Comparison of ENCODE assay signal across 8 mouse cellular contexts in genomic region chr5:77407341-77408298, GRCm38 (mm10). TPM values are rescaled to one million over a fixed set of nuclear protein-coding genes. Genes with fewer than 3 reads are reported as not detected.
DNase-seq lines count a peak whose midpoint lies in the region; ATAC-seq and TF ChIP-seq lines count a peak whose summit lies in the region.

Igfbp7 (minus strand) TSS chr5:77408041.

- H3K9ac ChIP-seq in hindbrain, embryonic 14.5 days = peak within 1 kb of the TSS; percentile 66

- in situ Hi-C loops in Patski (cut with MboI; ENCODE audit: low pct_unique_long_range_greater_than_20kb) = loop anchor here (10.0 kb wide), 1 partner anchor 53 kb away; no protein-coding TSS in a partner anchor

- peak within 1 kb of the TSS; percentile 93 for H3K27ac ChIP-seq in gastrocnemius, adult 2 months
- no peak within 1 kb of the TSS for H3K27ac ChIP-seq in hindbrain, embryonic 14.5 days

- POLR2A ChIA-PET in Patski (lab: Charles Lee) = interaction anchor here (1.1 to 2.2 kb wide), 4 partner anchors 49 to 57 kb away, joined by 3 to 12 read pairs (median 3); no protein-coding TSS in a partner anchor

- H3K4me3 ChIP-seq in gastrocnemius, adult 2 months = peak within 1 kb of the TSS; percentile 94
- peak within 1 kb of the TSS; percentile 69 for H3K4me3 ChIP-seq in hindbrain, embryonic 14.5 days (replicated peaks; ENCODE audit: low read length)

- peak within 1 kb of the TSS; percentile 96 for H3K4me2 ChIP-seq in hindbrain, embryonic 14.5 days (replicated peaks)

- WGBS in hindbrain, embryonic 14.5 days = 5% methylated on average over 74 of the region's 101 CpGs

- H3K27me3 ChIP-seq in Patski = no peaks in the 10 kb centered on the region
- H3K27me3 ChIP-seq in hindbrain, embryonic 14.5 days (ENCODE audit: control insufficient read depth, insufficient read depth, low read length) = peaks cover 23% of the 10 kb centered on the region

- H3K4me1 ChIP-seq in hindbrain, embryonic 14.5 days (replicated peaks; ENCODE audit: control insufficient read depth, insufficient read depth, low read length) = 0 out of 2 replicates have a peak, but pooled peaks cover 8% of the 10 kb centered on the region

- peak; percentile 100 for TF ChIP-seq CTCF in Patski (IDR thresholded peaks at IDR 0.05)
- TF ChIP-seq CTCF in gastrocnemius, adult 2 months (IDR thresholded peaks at IDR 0.05) = peak; percentile 80

- ATAC-seq in Patski = peak; percentile 93
- peak; percentile 94 for ATAC-seq in hindbrain, embryonic 14.5 days (ENCODE audit: low FRiP score)

- intact Hi-C loops in gastrocnemius, adult 2 months (cut with DNase I) = loop anchor here (5.0 kb wide), 1 partner anchor 55 kb away; no protein-coding TSS in a partner anchor

- CTCF ChIA-PET in Patski (lab: Charles Lee) = interaction anchor here (0.7 to 6.1 kb wide), 5 partner anchors 15 to 53 kb away, joined by 3 to 46 read pairs (median 4); no protein-coding TSS in a partner anchor

- no peak for DNase-seq in Patski (ENCODE audit: low read depth, low spot score)
- DNase-seq in cerebellum, postnatal 4 days (ENCODE audit: low spot score in 2 of 2) = peak; percentile 40 to 77
- DNase-seq in gastrocnemius, adult 2 months = peak; percentile 87
- peak; percentile 71 for DNase-seq in hindbrain, embryonic 14.5 days (ENCODE audit: low spot score)
- peak; percentile 30 to 35 for DNase-seq in layer of hippocampus, postnatal 36 days
- DNase-seq in lung, postnatal 14 days = peak; percentile 83
- peak; percentile 85 for DNase-seq in retina, postnatal 1 day
- peak; percentile 91 for DNase-seq in urinary bladder, adult 2 months (ENCODE audit: low spot score)

- no peaks in the 10 kb centered on the region for H3K36me3 ChIP-seq in hindbrain, embryonic 14.5 days (replicated peaks; ENCODE audit: control insufficient read depth, insufficient read depth)

- no peaks in the 10 kb centered on the region for H3K9me3 ChIP-seq in hindbrain, embryonic 14.5 days (ENCODE audit: control insufficient read depth, low read length)

RNA-seq across cellular contexts. Expression of gene Igfbp7, which starts in this region (rescaled TPM):
- 1,229 TPM for polyA plus RNA-seq in Patski (2021)
- 10 to 100 TPM; 63.6 to 92.5 TPM for total RNA-seq in gastrocnemius, adult 2 months (2021)
- polyA plus RNA-seq in hindbrain, embryonic 14.5 days (2014; fragmentation: Nextera tagmentation; extraction: Ambion mirVana) = 70.5 and 80.4 TPM in 2 replicates
- 10 to 100 TPM; 26.8 to 30.0 TPM for total RNA-seq in layer of hippocampus, postnatal 36 days (2021)
- 1,512 and 1,720 TPM in 2 replicates for polyA plus RNA-seq in urinary bladder, adult 2 months (2012; rRNA removed)

Comparison
In these comparisons a context has a peak if more than half of its experiments do, and no peak if none do; other contexts are left out.
1. RNA of gene Igfbp7 (polyA plus RNA-seq): 1,512 to 1,720 TPM in urinary bladder, adult 2 months and 1,229 TPM in Patski (single experiment); 70.5 to 80.4 TPM in hindbrain, embryonic 14.5 days; every median in the first group is over 10 times any median in the second.